Mouse (Mus musculus) left cerebral cortex, adult 9 months (tissue): Measurements from ENCODE around the gene Rdh12.

ENCODE experiments used
- DNase-seq, 2 experiments: peaks; one replicate each; pipeline ENCODE4 v3.0.0; 2022; ENCODE audit warnings: low spot score in 2 of 2

The Rdh12 gene

GRCm38 (mm10) chr12:79253294-79254053 lies 44.8 kb downstream of the Rdh12 start:
- no peak for DNase-seq

- DNase-seq, result no peak
Observed at GRCm38 (mm10) chr12:79254975-79255374, 46.3 kb downstream of the Rdh12 start.

DNA sequence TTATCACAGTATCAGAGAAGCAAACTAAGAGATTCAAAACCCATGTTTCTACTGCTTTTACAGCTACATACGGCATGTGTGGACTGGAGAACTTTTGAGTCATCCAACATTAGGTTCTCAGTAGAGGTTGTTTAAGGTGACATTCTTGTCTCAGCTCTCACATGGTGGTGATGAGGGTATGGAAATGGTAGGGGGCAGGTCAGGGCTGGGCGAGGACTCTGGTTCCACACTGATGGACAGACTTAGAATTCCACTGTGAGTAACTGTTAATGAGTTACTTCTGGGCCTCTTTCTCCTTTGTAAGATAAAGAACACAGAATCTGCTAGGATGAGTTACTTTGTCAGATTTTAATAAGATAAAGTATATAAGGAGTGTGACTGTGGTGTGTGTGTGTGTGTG lies 51.4 kb downstream of the Rdh12 start:
- no peak for DNase-seq

GRCm38 (mm10) chr12:79261035-79261434 lies 52.3 kb downstream of the Rdh12 start:
- peak in 1 of 2 experiments; percentile 13 for DNase-seq
